Mouse (Mus musculus) left cerebral cortex, adult 2 months (tissue): ENCODE results near the gene Gabarapl2. TPM values are rescaled to one million over a fixed set of nuclear protein-coding genes. Genes with fewer than 3 reads are reported as not detected.

Experiments used
- DNase-seq, 2 experiments: peaks; one replicate each; pipeline ENCODE4 v3.0.0; 2021 to 2022; ENCODE audit warnings: low spot score in 2 of 2, mixed read lengths in 1 of 2; ENCODE audit errors: extremely low spot score in 1 of 2
- H3K27ac ChIP-seq: fragments of 200-600 bp; 2 replicates; pipeline ENCODE4 v1.8.1; 2022
- H3K4me3 ChIP-seq: fragments of 200-600 bp; 2 replicates; pipeline ENCODE4 v1.8.1; 2022
- CTCF ChIP-seq: fragments of 200-600 bp; IDR thresholded peaks from 2 replicates; pipeline ENCODE4 v1.8.1; 2022; ENCODE audit warnings: antibody characterized with exemption, mild to moderate bottlenecking, moderate library complexity
- intact Hi-C: fragments of 180-260 bp; cut with DNase I; formaldehyde crosslinking; loops from one replicate; pipeline ENCODE4 v1.15.1; 2025
- total RNA-seq, 2 experiments: library from RNA; stranded (reverse); gene quantifications; 2 replicates each; pipeline ENCODE4 v1.2.3; 2021

The Gabarapl2 gene
- total RNA-seq, 2 experiments from 2014 or later: 209 to 211 TPM

DNA sequence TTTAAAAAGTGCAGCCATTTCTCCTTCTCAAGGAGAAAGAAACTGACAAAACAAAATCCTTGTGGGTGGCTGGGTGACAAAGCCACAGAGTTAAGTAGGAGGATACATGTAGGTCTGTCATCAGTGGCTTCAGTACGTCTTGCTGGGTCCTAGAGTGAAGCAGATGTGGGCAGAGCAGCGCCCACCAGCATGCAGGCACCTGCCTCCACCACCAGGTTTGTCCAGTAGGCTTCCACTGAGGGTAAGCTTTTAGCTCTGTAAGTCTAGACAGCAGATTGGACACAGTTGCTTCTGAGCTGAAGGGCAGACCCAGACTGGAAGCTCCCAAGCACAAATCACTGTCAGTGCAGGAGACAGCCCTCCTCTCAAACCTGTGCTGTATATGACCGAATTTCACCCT is 20.8 kb downstream of the Gabarapl2 start:
- DNase-seq: no peak
- TF ChIP-seq CTCF: peak; percentile 6
- no peak overlapping the region for H3K4me3 ChIP-seq
- H3K27ac ChIP-seq: no peak overlapping the region
- intact Hi-C loops: no loop called here

DNA sequence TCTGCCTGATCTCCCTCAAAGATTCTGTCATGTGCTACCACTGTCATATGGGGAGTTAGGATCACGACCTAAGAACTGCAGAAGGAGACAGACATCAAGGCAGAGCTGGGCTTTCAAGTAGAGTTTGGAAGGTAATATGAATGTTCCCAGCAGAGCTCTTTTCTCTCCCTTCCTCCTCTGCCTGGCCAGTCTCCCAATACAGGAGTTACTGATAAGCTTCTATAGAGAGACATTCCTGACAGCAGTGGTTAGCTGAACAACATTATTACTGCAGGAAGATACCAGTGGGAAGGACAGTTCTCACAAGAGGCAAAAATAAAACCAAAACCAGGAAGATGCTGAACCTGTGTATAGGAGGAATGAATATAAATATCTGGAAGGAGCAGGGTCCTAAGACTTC is 22.1 kb downstream of the Gabarapl2 start:
- no peak overlapping the region for H3K27ac ChIP-seq
- DNase-seq: no peak
- no peak for TF ChIP-seq CTCF
- intact Hi-C loops: no loop called here
- no peak overlapping the region for H3K4me3 ChIP-seq

- intact Hi-C loops: no loop called here
- Histone ChIP-seq H3K27ac (no peak overlapping the region), H3K4me3 (no peak overlapping the region)
- no peak for DNase-seq
- TF ChIP-seq CTCF: no peak
Measured at GRCm38 (mm10) chr8:111963091-111963490, 22.6 kb downstream of the Gabarapl2 start.

DNA sequence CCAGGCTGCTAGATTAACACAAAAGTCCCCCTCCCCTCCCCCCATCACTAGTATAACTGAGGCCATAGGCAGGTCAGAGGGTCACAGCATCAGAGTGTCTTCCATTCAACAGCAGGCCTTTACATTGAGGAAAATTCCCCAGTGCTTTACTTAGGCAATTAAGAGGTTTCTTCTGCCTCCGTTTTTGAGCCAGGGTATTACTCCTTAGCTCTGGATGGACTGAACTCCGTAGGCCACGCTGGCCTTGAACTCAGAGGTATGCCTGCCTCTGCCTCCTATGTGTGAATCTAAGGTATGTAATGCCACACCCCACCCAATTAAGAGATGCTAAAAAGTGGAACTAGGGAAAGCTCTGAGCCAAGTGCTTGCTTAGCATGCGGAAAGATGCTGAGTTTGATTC is 23.0 kb downstream of the Gabarapl2 start:
- Histone ChIP-seq H3K27ac (no peak overlapping the region), H3K4me3 (no peak overlapping the region)
- TF ChIP-seq CTCF: no peak
- DNase-seq: no peak
- intact Hi-C loops: no loop called here

DNA sequence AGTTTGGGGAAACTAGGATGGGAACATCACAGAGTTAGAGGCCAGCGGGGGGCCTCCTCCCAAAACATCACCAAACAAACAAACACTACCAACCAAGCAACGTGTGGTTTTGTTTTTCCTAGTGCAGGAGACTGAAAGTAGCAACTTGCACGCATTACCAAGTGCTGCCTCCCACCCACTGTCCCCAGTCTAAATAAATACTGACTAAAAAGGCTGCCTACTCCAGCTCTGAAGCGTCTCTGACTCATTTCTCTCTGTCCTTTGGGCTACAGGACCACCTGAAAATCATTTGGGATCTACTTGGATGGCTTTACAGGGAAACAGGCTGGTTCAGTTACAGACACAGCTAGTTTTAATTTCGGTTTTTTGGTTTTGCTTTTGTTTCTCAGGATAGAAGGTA is 23.8 kb downstream of the Gabarapl2 start:
- intact Hi-C loops: no loop called here
- TF ChIP-seq CTCF: no peak
- Histone ChIP-seq H3K27ac (no peak overlapping the region), H3K4me3 (no peak overlapping the region)
- DNase-seq: no peak

- Histone ChIP-seq H3K27ac (no peak overlapping the region), H3K4me3 (no peak overlapping the region)
- intact Hi-C loops: no loop called here
- no peak for TF ChIP-seq CTCF
- DNase-seq: no peak
Measured at GRCm38 (mm10) chr8:111964849-111965561, 24.5 kb downstream of the Gabarapl2 start.

- no peak overlapping the region for H3K27ac ChIP-seq
- TF ChIP-seq CTCF: no peak
- intact Hi-C loops: no loop called here
- no peak for DNase-seq
- H3K4me3 ChIP-seq: no peak overlapping the region
Measured at GRCm38 (mm10) chr8:111967246-111967870, 26.9 kb downstream of the Gabarapl2 start.

DNA sequence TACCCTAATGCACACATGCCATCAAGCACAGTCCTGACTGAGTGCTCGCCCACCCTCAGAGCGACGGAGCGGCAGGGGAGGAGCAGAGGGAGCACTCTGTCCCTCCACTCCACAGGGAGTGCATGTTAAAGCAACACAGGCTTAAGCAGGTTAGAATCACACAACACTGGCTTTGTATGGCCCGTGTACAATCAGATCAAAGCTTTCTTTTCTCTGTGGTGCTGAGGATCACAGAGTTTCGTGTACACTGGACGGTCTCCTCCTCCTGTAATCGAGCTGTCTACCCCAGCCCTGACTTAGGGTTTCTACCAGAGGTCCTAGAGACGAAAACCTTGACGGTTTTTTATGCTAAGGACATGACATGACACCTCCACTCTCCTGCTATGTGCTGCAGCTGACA is 28.0 kb downstream of the Gabarapl2 start:
- intact Hi-C loops: no loop called here
- TF ChIP-seq CTCF: no peak
- DNase-seq: no peak
- Histone ChIP-seq H3K4me3 (no peak overlapping the region), H3K27ac (no peak overlapping the region)

DNA sequence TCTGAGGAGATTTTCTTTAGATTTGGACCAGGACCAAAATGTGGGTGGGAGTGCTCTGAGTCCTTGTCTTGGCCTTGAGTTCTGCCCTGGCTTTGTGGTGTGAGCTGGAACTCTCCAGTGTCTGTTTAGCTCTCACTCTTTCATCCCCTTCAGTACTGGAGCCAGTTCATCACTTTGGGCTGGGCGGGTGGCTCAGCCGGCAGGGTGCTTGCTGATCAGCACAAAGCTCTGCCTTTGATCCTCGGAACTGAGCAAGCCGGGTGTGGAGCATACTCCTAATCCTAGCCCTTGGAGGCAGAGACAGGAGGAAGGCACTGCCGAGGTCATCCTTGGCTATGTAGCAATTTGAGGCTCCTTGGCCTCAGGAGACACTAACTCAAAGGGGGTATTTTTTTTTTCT is 28.5 kb downstream of the Gabarapl2 start:
- no peak for DNase-seq
- intact Hi-C loops: no loop called here
- no peak overlapping the region for H3K27ac ChIP-seq
- H3K4me3 ChIP-seq: no peak overlapping the region
- no peak for TF ChIP-seq CTCF

DNA sequence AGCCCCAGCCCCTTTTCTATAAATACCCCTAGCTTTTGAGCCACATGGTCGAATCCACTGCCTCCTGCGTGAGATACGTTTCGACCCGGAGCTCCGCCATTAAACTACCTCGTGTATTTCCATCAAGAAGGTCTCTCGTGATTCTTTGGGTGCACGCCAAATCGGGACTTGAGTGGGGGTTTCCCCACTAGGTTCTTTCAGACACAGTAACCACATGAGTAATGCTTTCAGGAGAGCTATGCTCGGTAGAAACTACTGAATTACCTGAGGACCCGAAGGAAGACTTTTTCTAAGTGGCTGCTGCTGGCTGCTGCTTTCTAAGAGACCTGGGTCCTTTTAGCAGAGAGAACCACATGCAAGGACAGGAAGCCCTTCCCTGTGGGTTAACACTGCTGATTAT is 33.6 kb downstream of the Gabarapl2 start:
- Histone ChIP-seq H3K27ac (no peak overlapping the region), H3K4me3 (no peak overlapping the region)
- intact Hi-C loops: no loop called here
- no peak for TF ChIP-seq CTCF
- no peak for DNase-seq

GRCm38 (mm10) chr8:111975706-111976105 is 35.2 kb downstream of the Gabarapl2 start:
- no peak overlapping the region for H3K4me3 ChIP-seq
- intact Hi-C loops: no loop called here

DNA sequence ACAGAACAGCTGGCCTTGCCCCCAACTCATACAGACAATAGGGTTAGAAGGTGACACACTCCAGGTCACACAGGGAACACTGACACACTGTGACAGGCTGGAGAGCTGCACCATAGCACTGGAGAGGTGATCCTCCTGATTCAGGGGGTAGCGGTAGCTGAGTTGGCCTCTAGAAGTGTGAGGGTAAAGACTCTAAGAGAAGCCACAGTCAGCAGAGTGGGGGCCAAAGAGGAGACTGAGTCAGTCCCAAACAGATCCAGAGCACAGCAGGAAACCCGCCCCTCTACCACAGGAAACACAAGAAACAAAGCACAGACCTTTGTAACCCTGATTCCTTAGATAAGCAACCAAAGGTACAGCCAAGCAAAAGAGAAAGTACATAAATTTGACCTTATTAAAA is 35.8 kb downstream of the Gabarapl2 start:
- no peak for TF ChIP-seq CTCF
- Histone ChIP-seq H3K27ac (no peak overlapping the region), H3K4me3 (no peak overlapping the region)
- intact Hi-C loops: no loop called here
- DNase-seq: no peak

More at GRCm38 (mm10) chr8:111975706-111976105, 35.2 kb downstream of the Gabarapl2 start:
- no peak overlapping the region for H3K27ac ChIP-seq
- no peak for DNase-seq
- no peak for TF ChIP-seq CTCF

DNA sequence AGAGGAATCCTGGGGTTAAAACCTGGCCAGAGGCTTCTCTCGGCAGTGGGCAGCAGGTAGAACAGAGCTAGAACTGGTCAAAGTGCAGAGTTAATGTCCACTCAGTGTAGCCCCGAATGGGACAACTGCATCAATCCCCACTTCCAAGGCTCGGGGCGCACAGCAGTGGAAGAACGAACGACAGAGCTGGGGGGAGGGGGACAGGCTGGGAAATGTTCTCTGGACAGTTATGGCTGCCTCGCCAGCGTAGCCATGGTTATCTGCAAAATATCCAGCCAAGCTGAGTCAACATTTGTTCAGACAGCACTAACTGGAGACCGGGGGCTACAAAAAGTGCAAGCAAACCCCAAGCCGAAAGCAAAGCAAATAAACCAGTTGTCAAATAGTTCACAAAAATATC is 37.6 kb downstream of the Gabarapl2 start:
- no peak for DNase-seq
- no peak overlapping the region for H3K27ac ChIP-seq

More for the DNA sequence above, 37.6 kb downstream of the Gabarapl2 start:
- intact Hi-C loops: no loop called here
- H3K4me3 ChIP-seq: no peak overlapping the region
- no peak for TF ChIP-seq CTCF
